8 mouse cellular contexts compared by ENCODE assay signal in genomic region chr4:141663122-141663931, GRCm38 (mm10). TPM values are rescaled to one million over a fixed set of nuclear protein-coding genes. Genes with fewer than 3 reads are reported as not detected.
DNase-seq lines count a peak whose midpoint lies in the region; ATAC-seq and TF ChIP-seq lines count a peak whose summit lies in the region.

No protein-coding gene starts in this region.

- peak overlapping the region; percentile 97 for H3K9ac ChIP-seq in embryonic facial prominence, embryonic 15.5 days
- peak overlapping the region; percentile 86 for H3K9ac ChIP-seq in midbrain, embryonic 12.5 days (replicated peaks)

- H3K36me3 ChIP-seq in embryonic facial prominence, embryonic 15.5 days, result peaks cover 13% of the 10 kb centered on the region; the same call in 1 of the 2 replicates
- H3K36me3 ChIP-seq in midbrain, embryonic 12.5 days, result peaks cover 16% of the 10 kb centered on the region

- no peaks in the 10 kb centered on the region for H3K27me3 ChIP-seq in Patski
- no peaks in the 10 kb centered on the region for H3K27me3 ChIP-seq in embryonic facial prominence, embryonic 15.5 days
- no peaks in the 10 kb centered on the region for H3K27me3 ChIP-seq in midbrain, embryonic 12.5 days

- 2% methylated on average over 45 of the region's 47 CpGs for WGBS in embryonic facial prominence, embryonic 15.5 days
- 4% methylated on average over 45 of the region's 47 CpGs for WGBS in midbrain, embryonic 12.5 days

- H3K9me3 ChIP-seq in embryonic facial prominence, embryonic 15.5 days (replicated peaks), result no peaks in the 10 kb centered on the region
- H3K9me3 ChIP-seq in midbrain, embryonic 12.5 days, result no peaks in the 10 kb centered on the region

- POLR2A ChIA-PET in Patski (lab: Charles Lee), result no interaction called here

- peak overlapping the region; percentile 70 for H3K4me2 ChIP-seq in embryonic facial prominence, embryonic 15.5 days (replicated peaks)
- peak overlapping the region; percentile 89 for H3K4me2 ChIP-seq in midbrain, embryonic 12.5 days (replicated peaks)

- peak; percentile 70 to 90 for DNase-seq in adrenal gland, adult (ENCODE audit: inconsistent age in 2 of 2, low spot score in 1 of 2)
- no peak for DNase-seq in adrenal gland, postnatal 4 days (ENCODE audit: low spot score in 2 of 2)
- DNase-seq in Patski (ENCODE audit: low read depth, low spot score), result no peak
- DNase-seq in heart, postnatal 14 days, result peak; percentile 55 to 61
- peak; percentile 48 to 67 for DNase-seq in kidney, postnatal 4 days
- peak; percentile 4 to 12 for DNase-seq in thymus, postnatal 10 days (ENCODE audit: low spot score in 2 of 2)

- H3K4me3 ChIP-seq in embryonic facial prominence, embryonic 15.5 days (replicated peaks), result peak overlapping the region; percentile 86
- peak overlapping the region; percentile 79 for H3K4me3 ChIP-seq in midbrain, embryonic 12.5 days

- TF ChIP-seq CTCF in Patski (IDR thresholded peaks at IDR 0.05), result no peak

- intact Hi-C loops in heart, postnatal 14 days (cut with DNase I), result no loop called here

- H3K4me1 ChIP-seq in embryonic facial prominence, embryonic 15.5 days, result peaks cover 17% of the 10 kb centered on the region
- H3K4me1 ChIP-seq in midbrain, embryonic 12.5 days, result peaks cover 17% of the 10 kb centered on the region

- peak overlapping the region; percentile 75 for H3K27ac ChIP-seq in embryonic facial prominence, embryonic 15.5 days (replicated peaks)
- H3K27ac ChIP-seq in midbrain, embryonic 12.5 days (replicated peaks), result peak overlapping the region; percentile 64

- CTCF ChIA-PET in Patski (lab: Charles Lee), result no interaction called here

- ATAC-seq in Patski, result peak; percentile 10
- no peak for ATAC-seq in embryonic facial prominence, embryonic 15.5 days (ENCODE audit: insufficient number of reproducible peaks, low FRiP score, low TSS enrichment, low read depth)
- peak; percentile 34 for ATAC-seq in midbrain, embryonic 12.5 days (ENCODE audit: low FRiP score, low read depth)

- in situ Hi-C loops in Patski (cut with MboI; ENCODE audit: low pct_unique_long_range_greater_than_20kb), result no loop called here

RNA-seq across cellular contexts. Expression of gene Plekhm2, which starts 1.4 kb away (rescaled TPM):
- total RNA-seq in adrenal gland, postnatal 4 days (2021), result 10 to 100 TPM; 55.5 to 60.5 TPM
- 37.0 TPM for polyA plus RNA-seq in Patski (2021)
- polyA plus RNA-seq in embryonic facial prominence, embryonic 15.5 days (2015; fragmentation: Nextera tagmentation; extraction: Ambion mirVana), result 7.1 and 8.3 TPM in 2 replicates
- 100 to 1,000 TPM; 101 to 103 TPM for total RNA-seq in heart, postnatal 14 days (2021)
- polyA plus RNA-seq in midbrain, embryonic 12.5 days (2016; fragmentation: Nextera tagmentation; extraction: Ambion mirVana), result 6.1 and 7.6 TPM in 2 replicates

RNA-seq across cellular contexts. Expression of gene Rsc1a1, which starts 22.1 kb away (rescaled TPM):
- total RNA-seq in adrenal gland, postnatal 4 days (2021), result not detected
- 4.7 TPM for polyA plus RNA-seq in Patski (2021)
- 0.28 TPM in 1 of 2 replicates, not detected in the other for polyA plus RNA-seq in embryonic facial prominence, embryonic 15.5 days (2015; fragmentation: Nextera tagmentation; extraction: Ambion mirVana)
- not detected for total RNA-seq in heart, postnatal 14 days (2021)
- polyA plus RNA-seq in midbrain, embryonic 12.5 days (2016; fragmentation: Nextera tagmentation; extraction: Ambion mirVana), result not detected in 2 replicates

RNA-seq across cellular contexts. Expression of gene Slc25a34, which starts 39.7 kb away (rescaled TPM):
- 1 to 10 TPM; 7.4 to 9.5 TPM for total RNA-seq in adrenal gland, postnatal 4 days (2021)
- 0.15 TPM for polyA plus RNA-seq in Patski (2021)
- 0.05 TPM in 1 of 2 replicates, not detected in the other for polyA plus RNA-seq in embryonic facial prominence, embryonic 15.5 days (2015; fragmentation: Nextera tagmentation; extraction: Ambion mirVana)
- 100 to 1,000 TPM; 121 TPM for total RNA-seq in heart, postnatal 14 days (2021)
- 0.06 TPM in 1 of 2 replicates, not detected in the other for polyA plus RNA-seq in midbrain, embryonic 12.5 days (2016; fragmentation: Nextera tagmentation; extraction: Ambion mirVana)

RNA-seq across cellular contexts. Expression of gene Tmem82, which starts 44.9 kb away (rescaled TPM):
- total RNA-seq in adrenal gland, postnatal 4 days (2021), result 1 to 10 TPM; 3.7 to 3.8 TPM
- 0.05 TPM for polyA plus RNA-seq in Patski (2021)
- 0.48 and 0.62 TPM in 2 replicates for polyA plus RNA-seq in embryonic facial prominence, embryonic 15.5 days (2015; fragmentation: Nextera tagmentation; extraction: Ambion mirVana)
- 10 to 100 TPM; 30.1 to 35.4 TPM for total RNA-seq in heart, postnatal 14 days (2021)
- polyA plus RNA-seq in midbrain, embryonic 12.5 days (2016; fragmentation: Nextera tagmentation; extraction: Ambion mirVana), result 0.26 and 0.41 TPM in 2 replicates

RNA-seq across cellular contexts. Expression of gene Fblim1, which starts 57.4 kb away (rescaled TPM):
- total RNA-seq in adrenal gland, postnatal 4 days (2021), result 10 to 100 TPM; 24.9 to 32.1 TPM
- polyA plus RNA-seq in Patski (2021), result 90.1 TPM
- 30.8 and 32.3 TPM in 2 replicates for polyA plus RNA-seq in embryonic facial prominence, embryonic 15.5 days (2015; fragmentation: Nextera tagmentation; extraction: Ambion mirVana)
- 100 to 1,000 TPM; 299 to 338 TPM for total RNA-seq in heart, postnatal 14 days (2021)
- 22.2 and 28.7 TPM in 2 replicates for polyA plus RNA-seq in midbrain, embryonic 12.5 days (2016; fragmentation: Nextera tagmentation; extraction: Ambion mirVana)

Comparison
In these comparisons a context has a peak if more than half of its experiments do, and no peak if none do; other contexts are left out.
1. DNase-seq: peak in adrenal gland, adult (2 of 2), heart, postnatal 14 days (2 of 2), kidney, postnatal 4 days (2 of 2) and thymus, postnatal 10 days (2 of 2); none in adrenal gland, postnatal 4 days (0 of 2) and Patski (single experiment).